Mouse (Mus musculus): Measurements from ENCODE around the gene Pm20d1. TPM values are rescaled to one million over a fixed set of nuclear protein-coding genes. Genes with fewer than 3 reads are reported as not detected.

Gene Pm20d1
- polyA plus RNA-seq (2012; ENCODE audit: low replicate concordance): 0.02 and 0.04 TPM in 2 replicates

DNA sequence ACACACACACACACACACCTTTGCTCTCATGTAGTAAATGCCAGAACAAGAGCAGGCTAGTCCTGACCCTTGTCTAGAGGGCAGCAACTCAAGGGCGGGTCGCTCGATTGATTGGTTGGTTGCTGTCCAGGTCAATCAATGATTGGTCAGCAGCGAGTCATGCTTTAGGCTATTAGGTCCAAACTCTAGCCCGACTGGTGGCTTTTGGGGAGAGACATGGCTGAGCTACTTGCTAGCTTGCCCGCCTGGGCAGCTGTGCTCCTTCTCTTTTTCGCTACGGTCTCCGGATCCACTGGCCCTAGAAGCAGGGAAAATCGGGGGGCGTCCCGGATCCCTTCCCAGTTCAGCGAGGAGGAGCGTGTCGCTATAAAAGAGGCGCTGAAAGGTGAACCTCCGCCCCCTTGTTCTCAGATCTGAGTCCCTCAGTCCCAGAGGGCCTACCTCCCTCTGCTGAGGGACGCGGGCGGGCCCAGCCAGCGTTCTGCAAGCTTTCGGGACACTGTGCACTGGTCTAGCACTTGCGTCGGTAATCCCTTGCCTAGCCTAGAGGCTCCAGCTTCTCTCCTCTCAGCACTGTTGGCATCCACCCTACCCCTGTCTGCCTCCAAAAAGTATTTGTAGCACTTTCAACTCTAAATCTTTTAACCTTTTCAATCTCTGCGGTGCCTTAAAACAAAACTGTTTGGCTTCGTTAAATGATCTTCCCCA is at the start of gene Pm20d1:
Pm20d1 (plus strand) TSS at position 180 of the 708 bp plus-strand sequence.

DNA sequence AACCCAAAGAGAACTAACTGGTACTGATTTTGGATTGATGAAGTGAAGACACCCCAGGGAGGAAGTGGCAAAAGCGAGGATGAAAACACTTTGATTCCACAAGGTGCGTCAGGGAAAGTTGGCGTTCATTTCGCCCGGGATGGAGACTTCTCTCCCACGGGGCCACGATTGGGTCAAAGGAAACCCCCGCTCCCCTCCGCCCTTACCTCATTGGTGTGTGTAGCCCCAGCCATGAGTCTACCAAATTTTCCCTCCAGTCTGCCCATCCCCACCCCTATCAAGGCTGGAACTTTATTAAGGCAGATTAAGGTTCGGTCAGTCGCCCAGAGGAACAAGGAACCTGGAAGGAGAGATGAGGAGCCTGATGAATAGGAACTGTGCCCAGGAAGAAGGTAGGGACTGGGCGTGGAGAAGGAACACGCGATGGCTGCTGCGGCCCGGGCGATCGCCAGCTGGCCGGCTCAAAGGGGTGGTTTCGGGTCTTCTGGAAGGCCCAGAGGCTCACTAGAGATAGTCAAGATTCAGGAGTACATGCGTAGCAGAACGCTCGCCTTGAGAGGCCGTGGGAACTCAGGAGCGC is 30.1 kb downstream of the Pm20d1 start, which contains the start of gene Slc41a1:
Slc41a1 (plus strand) TSS at position 287 of the 580 bp plus-strand sequence.

DNA sequence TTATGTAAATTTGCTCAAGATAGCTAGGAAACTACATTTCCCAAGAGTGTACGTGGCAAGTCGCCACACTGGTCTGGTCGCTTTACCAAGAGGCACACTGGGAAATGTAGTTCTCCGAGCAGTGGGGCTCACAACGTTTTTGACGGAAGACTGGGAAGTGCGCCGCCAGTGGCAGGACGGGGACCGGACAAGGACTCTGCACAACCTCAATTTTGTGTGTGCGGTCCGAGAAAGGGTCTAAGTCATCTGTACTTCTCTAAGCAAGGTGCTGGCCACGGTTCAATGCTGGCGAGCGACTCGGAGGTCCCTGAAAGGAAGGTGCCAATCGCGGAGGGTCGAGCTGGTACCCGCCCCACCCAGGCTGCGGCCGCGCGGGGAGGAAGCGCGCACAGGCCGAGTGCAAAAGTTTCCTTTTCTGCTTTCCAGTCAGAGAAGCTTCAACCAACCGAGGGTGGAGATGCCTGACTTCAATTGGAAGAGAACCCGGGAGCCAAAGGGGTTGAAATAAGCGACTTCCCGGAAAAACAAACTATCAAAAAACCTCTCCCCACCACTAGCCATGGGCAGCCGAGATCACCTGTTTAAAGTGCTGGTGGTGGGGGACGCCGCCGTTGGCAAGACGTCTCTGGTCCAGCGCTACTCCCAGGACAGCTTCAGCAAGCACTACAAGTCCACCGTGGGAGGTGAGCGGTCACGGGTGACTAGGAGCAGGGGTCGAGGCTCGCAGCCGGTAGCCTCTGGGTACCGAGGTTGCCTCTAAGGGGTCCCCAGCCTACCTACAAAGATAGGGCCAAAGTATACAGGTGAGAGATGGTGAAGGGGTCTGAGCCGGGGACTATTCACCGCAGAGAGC is 70.1 kb downstream of the Pm20d1 start, which contains the start of gene Rab29:
Rab29 (plus strand) TSS at position 132 of the 853 bp plus-strand sequence.

Other genes starting within 250 kb of the Pm20d1 start
- gene Avpr1b, start 198.1 kb upstream of the Pm20d1 start, polyA plus RNA-seq (2012; ENCODE audit: low replicate concordance): not detected in 2 replicates
- gene Ctse, start 159.1 kb upstream of the Pm20d1 start, polyA plus RNA-seq (2012; ENCODE audit: low replicate concordance): 52.7 and 125 TPM in 2 replicates
- gene Rab7b, start 108.7 kb upstream of the Pm20d1 start, polyA plus RNA-seq (2012; ENCODE audit: low replicate concordance): 0.73 and 1.7 TPM in 2 replicates
- gene Slc26a9, start 53.4 kb upstream of the Pm20d1 start, polyA plus RNA-seq (2012; ENCODE audit: low replicate concordance): not detected in 2 replicates
- 10.0 and 29.0 TPM in 2 replicates for gene Slc41a1, start 30.1 kb downstream of the Pm20d1 start, polyA plus RNA-seq (2012; ENCODE audit: low replicate concordance)
- gene Rab29, start 69.8 kb downstream of the Pm20d1 start, polyA plus RNA-seq (2012; ENCODE audit: low replicate concordance): 6.6 and 16.2 TPM in 2 replicates
- 5.1 and 8.8 TPM in 2 replicates for gene Nucks1, start 113.2 kb downstream of the Pm20d1 start, polyA plus RNA-seq (2012; ENCODE audit: low replicate concordance)
- 11.4 and 23.1 TPM in 2 replicates for gene Slc45a3, start 165.6 kb downstream of the Pm20d1 start, polyA plus RNA-seq (2012; ENCODE audit: low replicate concordance)
- gene Elk4, start 210.2 kb downstream of the Pm20d1 start, polyA plus RNA-seq (2012; ENCODE audit: low replicate concordance): 17.8 and 23.3 TPM in 2 replicates

Measured in hematopoietic multipotent progenitor cell, adult 10-12 weeks (in vitro differentiated cells).